Mouse (Mus musculus) megakaryocyte, adult 5-6 weeks (primary cell): ENCODE results near the gene Hoxc6. TPM values are rescaled to one million over a fixed set of nuclear protein-coding genes. Genes with fewer than 3 reads are reported as not detected.

ENCODE experiments used
- ATAC-seq: 2 replicates; pipeline ENCODE4 v1.8.0; 2016; ENCODE audit warnings: mild to moderate bottlenecking, inconsistent platforms; ENCODE audit not compliant: poor library complexity, severe bottlenecking
- total RNA-seq, 2 experiments: library from RNA; stranded (forward) in 1 of 2; stranded (reverse) in 1 of 2; fragments of 153-499, 151-499 nt in 1 of 2; fragments of 221-1000, 200-1000 nt in 1 of 2; gene quantifications; 2 replicates each; pipeline versions ENCODE4 v1.2.3 to v1.2.4; 2015 to 2017

Gene Hoxc6
- total RNA-seq, 2 experiments from 2014 or later: not detected

GRCm38 (mm10) chr15:102988078-102988477 is 10.0 kb upstream of the Hoxc6 start:
- ATAC-seq: no peak

GRCm38 (mm10) chr15:102990461-102991397 is 7.3 kb upstream of the Hoxc6 start, which contains the start of gene Hoxc8:
Gene Hoxc8 (plus strand): TSS chr15:102990607.
- ATAC-seq: no peak

GRCm38 (mm10) chr15:102991782-102992181 is 6.3 kb upstream of the Hoxc6 start:
- no peak for ATAC-seq

GRCm38 (mm10) chr15:102992206-102992605 is 5.9 kb upstream of the Hoxc6 start:
- no peak for ATAC-seq

GRCm38 (mm10) chr15:102992863-102993262 is 5.2 kb upstream of the Hoxc6 start:
- ATAC-seq: no peak

GRCm38 (mm10) chr15:102996548-102996947 is 1.5 kb upstream of the Hoxc6 start:
- no peak for ATAC-seq

DNA sequence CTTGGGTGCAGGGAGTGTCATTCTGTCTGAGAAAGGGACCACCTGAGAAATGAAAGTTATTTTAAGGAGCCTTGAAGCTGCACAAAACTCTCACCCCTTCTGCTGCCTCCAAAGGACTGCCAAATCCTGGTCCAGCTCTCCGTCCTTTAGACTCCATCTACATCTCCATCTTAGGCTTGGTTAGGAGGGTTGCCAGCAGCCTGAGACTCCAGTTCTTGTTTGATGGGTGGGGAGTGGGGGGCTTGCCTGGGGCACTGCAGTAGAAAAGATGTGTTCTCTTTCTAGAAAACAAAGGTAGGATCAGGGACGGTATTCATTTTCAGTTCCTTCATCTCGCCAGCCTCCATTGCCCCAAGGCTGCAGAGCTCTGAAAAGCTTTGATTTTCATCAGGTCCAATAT is 626 bp upstream of the Hoxc6 start:
- ATAC-seq: no peak

DNA sequence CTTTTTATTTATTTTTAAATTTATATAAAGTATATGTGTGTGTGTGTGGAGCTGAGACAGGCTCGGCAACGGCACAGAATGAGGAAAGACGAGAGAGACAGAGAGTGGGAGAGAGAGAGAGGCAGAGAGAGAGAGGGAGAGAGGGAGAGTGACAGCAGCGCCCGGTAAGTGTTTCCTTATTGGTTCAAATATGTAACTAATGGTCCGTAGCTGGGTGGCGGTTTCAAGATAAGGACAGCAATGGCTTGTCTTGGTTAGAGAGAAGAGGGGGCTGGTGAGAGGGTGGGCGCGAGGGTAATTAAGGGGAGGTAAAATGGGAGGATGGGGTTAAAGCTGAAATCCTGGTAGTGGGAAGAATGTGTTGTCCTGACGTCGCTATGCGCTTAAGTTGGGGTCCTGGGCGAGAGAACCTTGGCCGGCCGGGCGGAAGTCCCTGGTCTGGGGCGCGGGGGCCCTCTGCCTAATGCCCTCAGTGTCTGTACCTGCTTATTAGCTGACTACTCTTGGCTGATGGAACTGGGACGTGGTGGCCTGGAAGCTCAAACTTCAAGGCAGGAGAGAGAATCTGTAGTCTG is 638 bp downstream of the Hoxc6 start:
- ATAC-seq: no peak

DNA sequence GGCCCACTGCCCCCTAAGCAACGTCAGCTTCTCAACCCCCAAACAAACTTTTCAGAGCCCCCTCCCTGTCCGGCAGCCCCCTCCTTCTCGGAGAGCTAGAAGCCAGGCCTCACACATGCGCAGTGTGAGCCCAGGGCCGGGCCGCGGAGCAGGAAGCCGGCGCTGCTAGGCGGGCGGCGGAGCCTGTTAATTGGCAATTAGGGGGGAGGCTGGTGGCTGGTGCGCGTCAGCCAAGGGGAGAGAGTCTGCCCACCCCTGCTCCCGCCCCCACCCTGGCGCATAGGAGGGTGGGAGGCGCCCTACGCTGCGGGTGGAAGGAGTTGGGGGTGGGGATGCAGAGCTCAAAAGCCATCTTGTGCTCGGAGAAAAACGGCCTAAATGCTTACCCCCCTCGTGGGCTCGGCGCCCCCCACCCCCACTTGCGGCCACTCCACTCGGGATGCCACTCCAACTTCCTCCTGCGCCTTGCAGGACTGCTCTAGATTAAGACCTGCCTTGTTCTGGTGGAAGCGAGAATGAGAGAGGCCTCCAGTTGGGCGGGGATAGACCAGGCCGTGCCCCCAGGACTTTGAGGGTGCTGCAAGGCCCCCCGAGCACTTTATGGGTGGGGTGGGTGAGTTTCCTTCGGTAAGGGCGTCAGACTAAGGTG is 1.2 kb downstream of the Hoxc6 start:
- ATAC-seq: 0 out of 2 replicates have a peak, but pooled peaks have one; percentile 33

GRCm38 (mm10) chr15:102999955-103000354 is 1.9 kb downstream of the Hoxc6 start:
- no peak for ATAC-seq

GRCm38 (mm10) chr15:103000501-103000901 is 2.4 kb downstream of the Hoxc6 start:
- no peak for ATAC-seq

DNA sequence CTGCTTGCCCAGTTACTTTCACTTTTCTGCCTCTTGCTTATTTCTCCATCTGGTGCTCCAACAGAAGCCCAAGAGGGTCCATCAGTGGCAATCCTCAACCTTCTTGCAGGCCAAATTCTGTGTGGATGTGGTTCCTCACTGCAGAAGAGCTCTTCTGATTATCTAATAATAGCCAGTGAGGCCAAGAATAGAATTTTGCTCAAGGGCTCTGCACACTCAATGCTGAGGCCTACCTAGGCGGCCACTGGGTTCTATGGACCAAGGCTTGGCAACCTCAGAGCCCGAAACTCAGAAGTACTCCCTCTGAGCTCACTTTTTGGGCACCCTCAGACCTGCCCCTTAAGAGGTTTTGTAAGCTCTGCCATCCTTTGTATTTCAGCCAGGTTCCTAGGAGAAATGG is 3.3 kb downstream of the Hoxc6 start:
- ATAC-seq: no peak

DNA sequence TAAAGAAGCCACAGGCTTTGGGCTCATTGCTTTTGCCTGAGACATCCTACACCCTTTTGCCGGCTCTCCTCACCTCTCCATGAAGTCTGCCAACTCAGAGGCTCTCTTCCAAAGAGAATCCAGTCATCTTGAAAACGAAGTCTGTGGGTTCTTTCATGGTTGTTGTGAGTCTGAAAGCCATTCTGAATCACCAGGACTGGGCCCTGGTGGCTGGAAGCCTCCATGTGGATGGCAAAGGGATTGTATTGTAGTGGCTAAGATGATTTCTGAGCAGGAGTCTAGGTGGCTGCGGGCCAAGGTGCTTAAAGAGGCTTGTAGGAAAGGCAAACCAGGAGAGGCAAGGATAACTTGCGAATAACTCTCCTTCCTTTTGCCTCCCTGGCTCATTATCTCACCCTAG is 4.1 kb downstream of the Hoxc6 start:
- ATAC-seq: no peak

DNA sequence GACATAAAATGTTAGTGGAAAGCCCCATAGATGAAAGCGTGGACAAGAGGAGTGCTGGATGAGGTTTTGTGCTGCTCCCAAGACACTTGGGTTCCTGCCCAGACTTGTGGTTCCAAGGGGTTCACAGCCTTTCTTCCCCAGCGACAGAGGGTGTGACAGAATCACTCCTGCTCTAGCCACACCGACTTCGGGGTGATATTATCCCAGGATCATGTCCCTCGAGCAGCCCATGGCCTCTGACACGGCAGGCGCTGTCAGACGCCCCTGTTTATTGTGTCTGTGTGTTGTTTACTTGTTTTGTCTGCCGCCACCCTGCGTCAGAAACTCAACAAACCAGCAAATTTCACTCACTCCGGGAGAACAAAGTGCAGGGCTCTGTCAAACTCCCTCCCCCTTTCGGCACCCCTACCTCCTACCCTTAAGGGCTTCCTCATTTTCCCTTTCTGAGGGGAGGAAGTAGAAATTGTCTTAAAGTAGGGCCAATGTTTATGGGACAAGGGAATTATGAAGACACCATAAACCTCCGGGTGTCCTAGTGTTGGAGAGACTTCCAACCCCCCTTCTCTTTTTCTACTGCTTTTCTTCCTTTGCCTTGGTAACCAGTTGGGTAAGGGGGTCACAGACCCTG is 4.9 kb downstream of the Hoxc6 start:
- ATAC-seq: no peak

- ATAC-seq: no peak
Observed at GRCm38 (mm10) chr15:103005308-103005707, 7.3 kb downstream of the Hoxc6 start.

- ATAC-seq: no peak
Observed at GRCm38 (mm10) chr15:103005797-103006196, 7.7 kb downstream of the Hoxc6 start.

- ATAC-seq: no peak
Observed at GRCm38 (mm10) chr15:103006326-103006725, 8.3 kb downstream of the Hoxc6 start.

GRCm38 (mm10) chr15:103009265-103010111 is 11.4 kb downstream of the Hoxc6 start:
- ATAC-seq: no peak

DNA sequence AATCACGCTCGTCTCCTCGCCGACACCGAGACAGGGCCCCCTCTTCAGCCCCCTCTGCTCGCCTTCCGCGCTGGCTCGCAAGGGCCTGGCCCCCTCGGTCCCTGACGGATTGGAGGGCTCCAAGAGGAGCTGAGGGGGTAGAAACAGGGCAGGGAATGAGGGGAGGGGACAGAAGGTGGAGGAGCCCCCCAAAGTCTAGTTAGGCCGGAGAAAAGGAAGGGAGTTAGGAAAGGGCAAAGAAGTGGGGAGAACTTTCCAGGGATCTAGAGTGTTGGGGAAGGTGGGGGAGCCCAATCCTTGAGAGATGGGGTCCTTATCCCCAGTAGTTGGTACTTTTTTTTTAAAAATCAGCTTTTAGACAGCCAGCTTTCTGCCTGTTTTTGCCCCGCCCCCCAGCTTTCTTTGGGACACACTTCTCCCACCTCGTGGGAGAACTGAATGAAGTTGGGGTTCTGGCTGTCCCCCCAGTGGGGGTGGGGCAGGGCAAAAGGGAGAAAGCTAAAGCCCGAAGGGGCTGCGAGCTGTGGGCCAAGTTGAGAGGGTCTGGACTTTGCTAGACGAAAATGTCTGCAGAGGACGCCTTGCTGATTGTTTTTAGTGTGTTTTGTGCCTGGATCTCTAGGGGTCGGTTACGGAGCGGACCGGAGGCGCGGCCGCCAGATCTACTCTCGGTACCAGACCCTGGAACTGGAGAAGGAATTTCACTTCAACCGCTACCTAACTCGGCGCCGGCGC is 12.2 kb downstream of the Hoxc6 start:
- ATAC-seq: no peak
